Mouse (Mus musculus) ovary, postnatal 36 days (tissue): Measurements from ENCODE around the gene Ski.

ENCODE experiments used
- DNase-seq: peaks from one replicate; pipeline ENCODE4 v3.0.0; 2022; ENCODE audit warnings: low spot score, mixed read lengths

The Ski gene

GRCm38 (mm10) chr4:155234371-155235310 lies 12.2 kb upstream of the Ski start:
- no peak for DNase-seq

- peak; percentile 66 for DNase-seq
Observed at GRCm38 (mm10) chr4:155233878-155234277, 11.5 kb upstream of the Ski start.

GRCm38 (mm10) chr4:155228461-155228860 lies 6.1 kb upstream of the Ski start:
- DNase-seq = no peak

GRCm38 (mm10) chr4:155227986-155228385 lies 5.6 kb upstream of the Ski start:
- DNase-seq = no peak

GRCm38 (mm10) chr4:155225918-155226317 lies 3.5 kb upstream of the Ski start:
- DNase-seq = no peak

GRCm38 (mm10) chr4:155223594-155224528 lies 1.5 kb upstream of the Ski start:
- DNase-seq = no peak

GRCm38 (mm10) chr4:155222841-155223593 lies 625 bp upstream of the Ski start:
- peak; percentile 100 for DNase-seq

- peak; percentile 78 for DNase-seq
Observed at GRCm38 (mm10) chr4:155221599-155222551, 517 bp downstream of the Ski start.

GRCm38 (mm10) chr4:155221106-155221505 lies 1.3 kb downstream of the Ski start:
- DNase-seq = no peak

- DNase-seq = peak; percentile 36
Observed at GRCm38 (mm10) chr4:155220213-155221100, 1.9 kb downstream of the Ski start.

- DNase-seq = no peak
Observed at GRCm38 (mm10) chr4:155219271-155220212, 2.9 kb downstream of the Ski start.

GRCm38 (mm10) chr4:155218104-155218732 lies 4.2 kb downstream of the Ski start:
- DNase-seq = no peak

- peak; percentile 32 for DNase-seq
Observed at GRCm38 (mm10) chr4:155217241-155218103, 4.9 kb downstream of the Ski start.

- peak; percentile 37 for DNase-seq
Observed at GRCm38 (mm10) chr4:155215773-155216630, 6.4 kb downstream of the Ski start.

- DNase-seq = peak; percentile 73
Observed at GRCm38 (mm10) chr4:155215203-155215602, 7.2 kb downstream of the Ski start.

- peak; percentile 43 for DNase-seq
Observed at GRCm38 (mm10) chr4:155214793-155215192, 7.6 kb downstream of the Ski start.
